Mouse (Mus musculus): Measurements from ENCODE around the gene Crat.

DNA sequence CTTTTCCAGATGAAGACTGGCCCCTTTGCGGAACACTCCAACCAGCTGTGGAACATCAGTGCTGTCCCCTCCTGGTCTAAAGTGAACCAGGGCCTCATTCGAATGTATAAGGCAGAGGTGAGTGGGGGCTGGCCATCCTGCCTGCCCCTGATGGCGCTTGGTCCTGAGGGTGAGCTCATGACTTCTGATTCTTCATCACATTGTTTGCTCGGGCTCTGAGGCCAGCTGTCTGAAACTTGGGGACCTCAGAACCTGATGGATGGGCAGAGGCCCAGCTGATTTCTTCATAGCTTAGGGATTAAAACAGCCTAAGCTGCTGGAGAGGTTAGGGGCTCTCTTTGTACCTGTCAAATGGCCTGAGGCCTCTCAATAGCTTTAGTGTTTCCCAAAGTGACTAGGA is 27.7 kb upstream of the Crat start:
- TF ChIP-seq CTCF (IDR thresholded peaks at IDR 0.05; ENCODE audit: extremely low read depth, insufficient read depth, low read length) (no peak), POLR2A (IDR thresholded peaks at IDR 0.05; ENCODE audit: extremely low read depth, insufficient read depth, low read length) (no peak)
